Mouse (Mus musculus) adrenal gland, postnatal 10 days (tissue): ENCODE results near the gene Ntm. TPM values are rescaled to one million over a fixed set of nuclear protein-coding genes. Genes with fewer than 3 reads are reported as not detected.
A peak's percentile ranks its signal among the peaks of the same experiment; 100 is the strongest.

ENCODE experiments used
- DNase-seq: peaks from one replicate; pipeline ENCODE4 v3.0.0; 2021; ENCODE audit warnings: mixed read lengths
- total RNA-seq, 2 experiments: library from RNA; stranded (reverse); gene quantifications; 2 replicates each; pipeline ENCODE4 v1.2.3; 2021

The Ntm gene
- total RNA-seq, 2 experiments from 2014 or later, result 1.5 to 1.7 TPM

GRCm38 (mm10) chr9:29802071-29802705, 160.8 kb downstream of the Ntm start:
- no peak for DNase-seq

GRCm38 (mm10) chr9:29796281-29796680, 166.7 kb downstream of the Ntm start:
- no peak for DNase-seq

GRCm38 (mm10) chr9:29791199-29791915, 171.6 kb downstream of the Ntm start:
- DNase-seq, result no peak

GRCm38 (mm10) chr9:29790017-29790416, 172.9 kb downstream of the Ntm start:
- no peak for DNase-seq

- no peak for DNase-seq
Measured at GRCm38 (mm10) chr9:29788855-29789254, 174.1 kb downstream of the Ntm start.

- no peak for DNase-seq
Measured at GRCm38 (mm10) chr9:29787408-29787807, 175.5 kb downstream of the Ntm start.

GRCm38 (mm10) chr9:29782697-29783096, 180.2 kb downstream of the Ntm start:
- DNase-seq, result no peak

- no peak for DNase-seq
Measured at GRCm38 (mm10) chr9:29779739-29780138, 183.2 kb downstream of the Ntm start.

- DNase-seq, result no peak
Measured at GRCm38 (mm10) chr9:29776951-29777350, 186.0 kb downstream of the Ntm start.

- no peak for DNase-seq
Measured at GRCm38 (mm10) chr9:29776542-29776941, 186.4 kb downstream of the Ntm start.

- no peak for DNase-seq
Measured at GRCm38 (mm10) chr9:29776030-29776429, 186.9 kb downstream of the Ntm start.

- DNase-seq, result no peak
Measured at GRCm38 (mm10) chr9:29772625-29773388, 190.1 kb downstream of the Ntm start.

GRCm38 (mm10) chr9:29771870-29772269, 191.1 kb downstream of the Ntm start:
- DNase-seq, result no peak

- no peak for DNase-seq
Measured at GRCm38 (mm10) chr9:29771071-29771785, 191.7 kb downstream of the Ntm start.

- DNase-seq, result no peak
Measured at GRCm38 (mm10) chr9:29769361-29769760, 193.6 kb downstream of the Ntm start.

- no peak for DNase-seq
Measured at GRCm38 (mm10) chr9:29765990-29766980, 196.7 kb downstream of the Ntm start.

- no peak for DNase-seq
Measured at GRCm38 (mm10) chr9:29763338-29763737, 199.6 kb downstream of the Ntm start.

GRCm38 (mm10) chr9:29761952-29762586, 200.9 kb downstream of the Ntm start:
- DNase-seq, result no peak

- DNase-seq, result no peak
Measured at GRCm38 (mm10) chr9:29761511-29761910, 201.4 kb downstream of the Ntm start.

GRCm38 (mm10) chr9:29759940-29760339, 203.0 kb downstream of the Ntm start:
- peak; percentile 5 for DNase-seq

- DNase-seq, result no peak
Measured at GRCm38 (mm10) chr9:29759060-29759459, 203.9 kb downstream of the Ntm start.
